Mouse (Mus musculus): ENCODE data around the gene Ehhadh. TPM values are rescaled to one million over a fixed set of nuclear protein-coding genes. Genes with fewer than 3 reads are reported as not detected.

Ehhadh gene
- polyA plus RNA-seq, 1 experiment: 1.8 TPM

GRCm38 (mm10) chr16:21742191-21742870, 45.3 kb downstream of the Ehhadh start:
- no peaks in the 10 kb centered on the region; the same call in 1 of the 2 replicates for H3K4me1 ChIP-seq (ENCODE audit: control insufficient read depth, insufficient read depth, low read length)
- no peak overlapping the region for H3K4me3 ChIP-seq (replicated peaks; ENCODE audit: control insufficient read depth, low read depth, low read length)
- 66% methylated on average over 5 of the region's 5 CpGs for WGBS
- no peak overlapping the region for H3K27ac ChIP-seq (ENCODE audit: control insufficient read depth, insufficient read depth, low read depth, low read length, poor library complexity)
- no peak for TF ChIP-seq POLR2A (IDR thresholded peaks at IDR 0.05; ENCODE audit: borderline replicate concordance, control insufficient read depth, low read depth, low read length)
- TF ChIP-seq CTCF (IDR thresholded peaks at IDR 0.05; ENCODE audit: control insufficient read depth, insufficient read depth, low read length): no peak

- no peak overlapping the region for H3K27ac ChIP-seq (ENCODE audit: control insufficient read depth, insufficient read depth, low read depth, low read length, poor library complexity)
- WGBS: 56% methylated on average over 3 of the region's 3 CpGs
- TF ChIP-seq POLR2A (IDR thresholded peaks at IDR 0.05; ENCODE audit: borderline replicate concordance, control insufficient read depth, low read depth, low read length) (no peak), CTCF (IDR thresholded peaks at IDR 0.05; ENCODE audit: control insufficient read depth, insufficient read depth, low read length) (no peak)
Observed at GRCm38 (mm10) chr16:21741542-21741941, 46.1 kb downstream of the Ehhadh start.

GRCm38 (mm10) chr16:21735638-21736037, 52.0 kb downstream of the Ehhadh start:
- no peak overlapping the region for H3K4me3 ChIP-seq (replicated peaks; ENCODE audit: control insufficient read depth, low read depth, low read length)
- 78% methylated on average over 1 of the region's 1 CpGs for WGBS
- no peak for TF ChIP-seq CTCF (IDR thresholded peaks at IDR 0.05; ENCODE audit: control insufficient read depth, insufficient read depth, low read length)
- no peak for TF ChIP-seq POLR2A (IDR thresholded peaks at IDR 0.05; ENCODE audit: borderline replicate concordance, control insufficient read depth, low read depth, low read length)
- no peaks in the 10 kb centered on the region; the same call in 1 of the 2 replicates for H3K4me1 ChIP-seq (ENCODE audit: control insufficient read depth, insufficient read depth, low read length)
- no peak overlapping the region for H3K27ac ChIP-seq (ENCODE audit: control insufficient read depth, insufficient read depth, low read depth, low read length, poor library complexity)

More at GRCm38 (mm10) chr16:21741542-21741941, 46.1 kb downstream of the Ehhadh start:
- Histone ChIP-seq H3K4me3 (replicated peaks; ENCODE audit: control insufficient read depth, low read depth, low read length) (no peak overlapping the region), H3K4me1 (ENCODE audit: control insufficient read depth, insufficient read depth, low read length) (no peaks in the 10 kb centered on the region; the same call in 1 of the 2 replicates)

- Histone ChIP-seq H3K27ac (ENCODE audit: control insufficient read depth, insufficient read depth, low read depth, low read length, poor library complexity) (no peak overlapping the region), H3K4me1 (ENCODE audit: control insufficient read depth, insufficient read depth, low read length) (no peaks in the 10 kb centered on the region), H3K4me3 (replicated peaks; ENCODE audit: control insufficient read depth, low read depth, low read length) (peak overlapping the region; percentile 61)
- no peak for TF ChIP-seq CTCF (IDR thresholded peaks at IDR 0.05; ENCODE audit: control insufficient read depth, insufficient read depth, low read length)
- no peak for TF ChIP-seq POLR2A (IDR thresholded peaks at IDR 0.05; ENCODE audit: borderline replicate concordance, control insufficient read depth, low read depth, low read length)
- 30% methylated on average over 10 of the region's 10 CpGs for WGBS
Observed at GRCm38 (mm10) chr16:21727897-21728364, 59.7 kb downstream of the Ehhadh start.

- H3K4me3 ChIP-seq (replicated peaks; ENCODE audit: control insufficient read depth, low read depth, low read length): no peak overlapping the region
- H3K4me1 ChIP-seq (ENCODE audit: control insufficient read depth, insufficient read depth, low read length): no peaks in the 10 kb centered on the region
- no peak overlapping the region for H3K27ac ChIP-seq (ENCODE audit: control insufficient read depth, insufficient read depth, low read depth, low read length, poor library complexity)
- TF ChIP-seq POLR2A (IDR thresholded peaks at IDR 0.05; ENCODE audit: borderline replicate concordance, control insufficient read depth, low read depth, low read length): no peak
- no peak for TF ChIP-seq CTCF (IDR thresholded peaks at IDR 0.05; ENCODE audit: control insufficient read depth, insufficient read depth, low read length)
- 85% methylated on average over 3 of the region's 3 CpGs for WGBS
Observed at GRCm38 (mm10) chr16:21727421-21727820, 60.2 kb downstream of the Ehhadh start.

- TF ChIP-seq CTCF (IDR thresholded peaks at IDR 0.05; ENCODE audit: control insufficient read depth, insufficient read depth, low read length) (no peak), POLR2A (IDR thresholded peaks at IDR 0.05; ENCODE audit: borderline replicate concordance, control insufficient read depth, low read depth, low read length) (no peak)
- Histone ChIP-seq H3K4me3 (replicated peaks; ENCODE audit: control insufficient read depth, low read depth, low read length) (no peak overlapping the region), H3K4me1 (ENCODE audit: control insufficient read depth, insufficient read depth, low read length) (no peaks in the 10 kb centered on the region), H3K27ac (ENCODE audit: control insufficient read depth, insufficient read depth, low read depth, low read length, poor library complexity) (no peak overlapping the region)
- WGBS: 84% methylated on average over 1 of the region's 1 CpGs
Observed at GRCm38 (mm10) chr16:21724261-21724660, 63.3 kb downstream of the Ehhadh start.

GRCm38 (mm10) chr16:21719770-21720169, 67.8 kb downstream of the Ehhadh start:
- WGBS: 45% methylated on average over 7 of the region's 7 CpGs
- H3K4me1 ChIP-seq (ENCODE audit: control insufficient read depth, insufficient read depth, low read length): no peaks in the 10 kb centered on the region
- H3K4me3 ChIP-seq (replicated peaks; ENCODE audit: control insufficient read depth, low read depth, low read length): no peak overlapping the region
- TF ChIP-seq POLR2A (IDR thresholded peaks at IDR 0.05; ENCODE audit: borderline replicate concordance, control insufficient read depth, low read depth, low read length) (no peak), CTCF (IDR thresholded peaks at IDR 0.05; ENCODE audit: control insufficient read depth, insufficient read depth, low read length) (no peak)
- H3K27ac ChIP-seq (ENCODE audit: control insufficient read depth, insufficient read depth, low read depth, low read length, poor library complexity): no peak overlapping the region

GRCm38 (mm10) chr16:21714516-21714915, 73.1 kb downstream of the Ehhadh start:
- TF ChIP-seq CTCF (IDR thresholded peaks at IDR 0.05; ENCODE audit: control insufficient read depth, insufficient read depth, low read length) (no peak), POLR2A (IDR thresholded peaks at IDR 0.05; ENCODE audit: borderline replicate concordance, control insufficient read depth, low read depth, low read length) (no peak)
- 83% methylated on average over 10 of the region's 10 CpGs for WGBS

More at GRCm38 (mm10) chr16:21714516-21714915, 73.1 kb downstream of the Ehhadh start:
- Histone ChIP-seq H3K27ac (ENCODE audit: control insufficient read depth, insufficient read depth, low read depth, low read length, poor library complexity) (no peak overlapping the region), H3K4me3 (replicated peaks; ENCODE audit: control insufficient read depth, low read depth, low read length) (no peak overlapping the region), H3K4me1 (ENCODE audit: control insufficient read depth, insufficient read depth, low read length) (no peaks in the 10 kb centered on the region)

Other genes starting within 250 kb of the Ehhadh start
- gene 2510009E07Rik, start 93.1 kb downstream of the Ehhadh start, polyA plus RNA-seq (2011; ENCODE audit: insufficient read depth, insufficient read length, low replicate concordance, missing spikeins): 3.5 and 3.9 TPM in 2 replicates
- gene Map3k13, start 6.5 kb upstream of the Ehhadh start, polyA plus RNA-seq (2011; ENCODE audit: insufficient read depth, insufficient read length, low replicate concordance, missing spikeins): 0.52 TPM in 1 of 2 replicates, not detected in the other
- 11.9 and 15.0 TPM in 2 replicates for gene Tmem41a, start 159.7 kb upstream of the Ehhadh start, polyA plus RNA-seq (2011; ENCODE audit: insufficient read depth, insufficient read length, low replicate concordance, missing spikeins)
- 0.72 and 0.92 TPM in 2 replicates for gene Liph, start 207.9 kb upstream of the Ehhadh start, polyA plus RNA-seq (2011; ENCODE audit: insufficient read depth, insufficient read length, low replicate concordance, missing spikeins)
- gene Senp2, start 221.7 kb upstream of the Ehhadh start, polyA plus RNA-seq (2011; ENCODE audit: insufficient read depth, insufficient read length, low replicate concordance, missing spikeins): 39.6 and 50.6 TPM in 2 replicates

Measured in bone marrow, adult 2 months (tissue).